Mouse (Mus musculus): ENCODE measurements around the gene Nav3. TPM values are rescaled to one million over a fixed set of nuclear protein-coding genes. Genes with fewer than 3 reads are reported as not detected.

Gene Nav3
- total RNA-seq, 2 experiments from 2014 or later: 1.8 to 2.8 TPM

GRCm38 (mm10) chr10:110192881-110193280, 263.1 kb downstream of the Nav3 start:
- DNase-seq (ENCODE audit: low spot score in 2 of 2): no peak

GRCm38 (mm10) chr10:110192026-110192805, 263.8 kb downstream of the Nav3 start:
- DNase-seq (ENCODE audit: low spot score in 2 of 2): no peak

GRCm38 (mm10) chr10:110186242-110186641, 269.8 kb downstream of the Nav3 start:
- DNase-seq (ENCODE audit: low spot score in 2 of 2): no peak

- no peak for DNase-seq (ENCODE audit: low spot score in 2 of 2)
Observed at GRCm38 (mm10) chr10:110175874-110176273, 280.1 kb downstream of the Nav3 start.

- no peak for DNase-seq (ENCODE audit: low spot score in 2 of 2)
Observed at GRCm38 (mm10) chr10:110169416-110169815, 286.6 kb downstream of the Nav3 start.

GRCm38 (mm10) chr10:110168892-110169291, 287.1 kb downstream of the Nav3 start:
- DNase-seq (ENCODE audit: low spot score in 2 of 2): no peak

GRCm38 (mm10) chr10:110162596-110162995, 293.4 kb downstream of the Nav3 start:
- no peak for DNase-seq (ENCODE audit: low spot score in 2 of 2)

GRCm38 (mm10) chr10:110160894-110161293, 295.1 kb downstream of the Nav3 start:
- DNase-seq (ENCODE audit: low spot score in 2 of 2): no peak

- DNase-seq (ENCODE audit: low spot score in 2 of 2): no peak
Observed at GRCm38 (mm10) chr10:110159548-110159947, 296.5 kb downstream of the Nav3 start.

GRCm38 (mm10) chr10:110158122-110158521, 297.9 kb downstream of the Nav3 start:
- DNase-seq (ENCODE audit: low spot score in 2 of 2): no peak

GRCm38 (mm10) chr10:110156412-110156811, 299.6 kb downstream of the Nav3 start:
- DNase-seq (ENCODE audit: low spot score in 2 of 2): no peak

GRCm38 (mm10) chr10:110155494-110155893, 300.5 kb downstream of the Nav3 start:
- DNase-seq (ENCODE audit: low spot score in 2 of 2): no peak

GRCm38 (mm10) chr10:110154873-110155237, 301.1 kb downstream of the Nav3 start:
- DNase-seq (ENCODE audit: low spot score in 2 of 2): no peak

- no peak for DNase-seq (ENCODE audit: low spot score in 2 of 2)
Observed at GRCm38 (mm10) chr10:110154001-110154872, 301.8 kb downstream of the Nav3 start.

GRCm38 (mm10) chr10:110120572-110120971, 335.4 kb downstream of the Nav3 start:
- no peak for DNase-seq (ENCODE audit: low spot score in 2 of 2)

- DNase-seq (ENCODE audit: low spot score in 2 of 2): no peak
Observed at GRCm38 (mm10) chr10:110117341-110117740, 338.7 kb downstream of the Nav3 start.

- DNase-seq (ENCODE audit: low spot score in 2 of 2): no peak
Observed at GRCm38 (mm10) chr10:110112669-110113458, 343.1 kb downstream of the Nav3 start.

GRCm38 (mm10) chr10:110103255-110103654, 352.7 kb downstream of the Nav3 start:
- no peak for DNase-seq (ENCODE audit: low spot score in 2 of 2)

- DNase-seq (ENCODE audit: low spot score in 2 of 2): peak in 1 of 2 experiments; percentile 19
Observed at GRCm38 (mm10) chr10:110102231-110102630, 353.8 kb downstream of the Nav3 start.

GRCm38 (mm10) chr10:110094433-110094832, 361.6 kb downstream of the Nav3 start:
- no peak for DNase-seq (ENCODE audit: low spot score in 2 of 2)

GRCm38 (mm10) chr10:110088444-110089061, 367.5 kb downstream of the Nav3 start:
- DNase-seq (ENCODE audit: low spot score in 2 of 2): no peak
